Mouse (Mus musculus) layer of hippocampus, postnatal 25 days (tissue): ENCODE measurements around the gene Phf24. TPM values are rescaled to one million over a fixed set of nuclear protein-coding genes. Genes with fewer than 3 reads are reported as not detected.

Source experiments
- DNase-seq, 2 experiments: peaks; one replicate each; pipeline ENCODE4 v3.0.0; 2022; ENCODE audit warnings: mixed read lengths in 2 of 2, low spot score in 1 of 2; ENCODE audit errors: extremely low spot score in 1 of 2
- total RNA-seq, 2 experiments: library from RNA; stranded (reverse); gene quantifications; 2 replicates each; pipeline ENCODE4 v1.2.3; 2021

Phf24 gene
- total RNA-seq = 100 to 1,000 TPM; 137 to 149 TPM

GRCm38 (mm10) chr4:42916617-42917401 lies at the start of gene Phf24:
Gene Phf24, plus strand, starts transcription at chr4:42916660.
- peak in 1 of 2 experiments; percentile 32 for DNase-seq

- DNase-seq = no peak
Observed at GRCm38 (mm10) chr4:42867390-42867789, 49.1 kb upstream of the Phf24 start.

GRCm38 (mm10) chr4:42868193-42868592 lies 48.3 kb upstream of the Phf24 start:
- no peak for DNase-seq

- no peak for DNase-seq
Observed at GRCm38 (mm10) chr4:42870748-42871147, 45.7 kb upstream of the Phf24 start.

GRCm38 (mm10) chr4:42872151-42872550 lies 44.3 kb upstream of the Phf24 start:
- no peak for DNase-seq

GRCm38 (mm10) chr4:42872746-42873435 lies 43.6 kb upstream of the Phf24 start:
- no peak for DNase-seq

- no peak for DNase-seq
Observed at GRCm38 (mm10) chr4:42874134-42874533, 42.3 kb upstream of the Phf24 start, which contains the start of gene Fam205c. Gene Fam205c, minus strand, starts transcription at chr4:42874234.

- peak in 1 of 2 experiments; percentile 45 for DNase-seq
Observed at GRCm38 (mm10) chr4:42876586-42877291, 39.7 kb upstream of the Phf24 start.

GRCm38 (mm10) chr4:42877657-42878056 lies 38.8 kb upstream of the Phf24 start:
- DNase-seq = no peak

- no peak for DNase-seq
Observed at GRCm38 (mm10) chr4:42879829-42880676, 36.4 kb upstream of the Phf24 start.

- DNase-seq = no peak
Observed at GRCm38 (mm10) chr4:42880677-42880948, 35.8 kb upstream of the Phf24 start.

GRCm38 (mm10) chr4:42886926-42887325 lies 29.5 kb upstream of the Phf24 start:
- no peak for DNase-seq

GRCm38 (mm10) chr4:42888806-42889205 lies 27.7 kb upstream of the Phf24 start:
- DNase-seq = no peak

GRCm38 (mm10) chr4:42891176-42891575 lies 25.3 kb upstream of the Phf24 start:
- DNase-seq = no peak

GRCm38 (mm10) chr4:42895118-42895517 lies 21.3 kb upstream of the Phf24 start:
- DNase-seq = no peak

GRCm38 (mm10) chr4:42898914-42899313 lies 17.5 kb upstream of the Phf24 start:
- no peak for DNase-seq

- DNase-seq = no peak
Observed at GRCm38 (mm10) chr4:42900878-42901277, 15.6 kb upstream of the Phf24 start.

GRCm38 (mm10) chr4:42902174-42902573 lies 14.3 kb upstream of the Phf24 start:
- DNase-seq = peak in 1 of 2 experiments; percentile 34

- no peak for DNase-seq
Observed at GRCm38 (mm10) chr4:42902730-42903129, 13.7 kb upstream of the Phf24 start.

- no peak for DNase-seq
Observed at GRCm38 (mm10) chr4:42903942-42904341, 12.5 kb upstream of the Phf24 start.
